Mouse (Mus musculus): ENCODE results near the gene Anks1. TPM values are rescaled to one million over a fixed set of nuclear protein-coding genes. Genes with fewer than 3 reads are reported as not detected.

Gene Anks1
- polyA plus RNA-seq, 1 experiment from 2014 or later: 36.5 TPM

- WGBS: 85% methylated on average over 6 of the region's 6 CpGs
- no peaks in the 10 kb centered on the region for H3K27me3 ChIP-seq (replicated peaks; ENCODE audit: control insufficient read depth, insufficient read depth, low read length)
- H3K9ac ChIP-seq (replicated peaks; ENCODE audit: low read depth, low read length): no peak overlapping the region
- no peak overlapping the region for H3K4me3 ChIP-seq (replicated peaks; ENCODE audit: low read length)
- no peaks in the 10 kb centered on the region for H3K36me3 ChIP-seq (ENCODE audit: control insufficient read depth, insufficient read depth)
- no peak for ATAC-seq
- no peak overlapping the region for H3K4me2 ChIP-seq (ENCODE audit: low read length)
- H3K4me1 ChIP-seq (replicated peaks; ENCODE audit: control insufficient read depth, insufficient read depth, low read length): no peaks in the 10 kb centered on the region; the same call in 1 of the 2 replicates
- H3K9me3 ChIP-seq (ENCODE audit: control insufficient read depth, low read length): peaks cover 2% of the 10 kb centered on the region; the same call in 1 of the 2 replicates
- no peak overlapping the region for H3K27ac ChIP-seq (ENCODE audit: low read length)
Measured at GRCm38 (mm10) chr17:28104416-28104815, 195.3 kb downstream of the Anks1 start.

GRCm38 (mm10) chr17:28106352-28106751, 197.2 kb downstream of the Anks1 start:
- no peaks in the 10 kb centered on the region for H3K27me3 ChIP-seq (replicated peaks; ENCODE audit: control insufficient read depth, insufficient read depth, low read length)
- 78% methylated on average over 6 of the region's 6 CpGs for WGBS
- no peaks in the 10 kb centered on the region for H3K9me3 ChIP-seq (ENCODE audit: control insufficient read depth, low read length)
- H3K36me3 ChIP-seq (ENCODE audit: control insufficient read depth, insufficient read depth): no peaks in the 10 kb centered on the region
- no peak for ATAC-seq
- no peak overlapping the region for H3K4me3 ChIP-seq (replicated peaks; ENCODE audit: low read length)
- no peak overlapping the region for H3K9ac ChIP-seq (replicated peaks; ENCODE audit: low read depth, low read length)
- no peak overlapping the region for H3K27ac ChIP-seq (ENCODE audit: low read length)
- H3K4me1 ChIP-seq (replicated peaks; ENCODE audit: control insufficient read depth, insufficient read depth, low read length): no peaks in the 10 kb centered on the region; the same call in 1 of the 2 replicates
- no peak overlapping the region for H3K4me2 ChIP-seq (ENCODE audit: low read length)

DNA sequence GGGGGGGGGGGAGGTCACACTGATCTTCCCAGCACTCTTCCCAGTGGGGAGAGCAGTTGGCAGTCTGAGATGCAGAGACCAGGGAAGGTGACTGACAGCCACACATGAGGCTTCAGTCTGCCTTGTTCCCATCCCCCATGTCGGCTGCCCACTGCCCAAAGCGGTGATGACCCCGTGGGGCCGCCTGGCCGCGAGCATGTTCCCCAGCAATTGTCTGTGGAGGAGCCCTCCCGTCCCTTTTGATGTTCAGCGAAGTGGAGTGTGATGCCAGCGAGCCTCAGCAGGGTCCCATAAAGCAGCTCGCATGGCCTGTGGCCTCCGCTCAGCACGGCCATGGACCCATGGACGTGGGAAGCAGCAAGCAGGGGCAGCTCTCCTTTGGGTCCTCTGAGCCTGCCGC, 198.2 kb downstream of the Anks1 start:
- 9% methylated on average over 14 of the region's 14 CpGs for WGBS
- no peak overlapping the region for H3K27ac ChIP-seq (ENCODE audit: low read length)
- H3K27me3 ChIP-seq (replicated peaks; ENCODE audit: control insufficient read depth, insufficient read depth, low read length): no peaks in the 10 kb centered on the region
- no peaks in the 10 kb centered on the region; the same call in 1 of the 2 replicates for H3K4me1 ChIP-seq (replicated peaks; ENCODE audit: control insufficient read depth, insufficient read depth, low read length)
- no peaks in the 10 kb centered on the region for H3K36me3 ChIP-seq (ENCODE audit: control insufficient read depth, insufficient read depth)
- no peak for ATAC-seq
- H3K9ac ChIP-seq (replicated peaks; ENCODE audit: low read depth, low read length): no peak overlapping the region
- H3K9me3 ChIP-seq (ENCODE audit: control insufficient read depth, low read length): 0 out of 2 replicates have a peak, but pooled peaks cover 1% of the 10 kb centered on the region
- H3K4me3 ChIP-seq (replicated peaks; ENCODE audit: low read length): no peak overlapping the region
- H3K4me2 ChIP-seq (ENCODE audit: low read length): no peak overlapping the region

GRCm38 (mm10) chr17:28112266-28112665, 203.2 kb downstream of the Anks1 start:
- no peak for ATAC-seq
- Histone ChIP-seq H3K36me3 (ENCODE audit: control insufficient read depth, insufficient read depth) (no peaks in the 10 kb centered on the region), H3K4me3 (replicated peaks; ENCODE audit: low read length) (no peak overlapping the region), H3K4me2 (ENCODE audit: low read length) (no peak overlapping the region), H3K9ac (replicated peaks; ENCODE audit: low read depth, low read length) (no peak overlapping the region), H3K27me3 (replicated peaks; ENCODE audit: control insufficient read depth, insufficient read depth, low read length) (no peaks in the 10 kb centered on the region), H3K4me1 (replicated peaks; ENCODE audit: control insufficient read depth, insufficient read depth, low read length) (no peaks in the 10 kb centered on the region; the same call in 1 of the 2 replicates), H3K27ac (ENCODE audit: low read length) (no peak overlapping the region), H3K9me3 (ENCODE audit: control insufficient read depth, low read length) (0 out of 2 replicates have a peak, but pooled peaks cover 4% of the 10 kb centered on the region)
- 89% methylated on average over 8 of the region's 8 CpGs for WGBS

Other genes with a start within 250 kb of the Anks1 start
- 0.27 and 0.70 TPM in 2 replicates for gene Spdef, start 180.4 kb upstream of the Anks1 start, polyA plus RNA-seq (2015; fragmentation: Nextera tagmentation; extraction: Ambion mirVana)
- 11.9 and 12.4 TPM in 2 replicates for gene D17Wsu92e, start 88.7 kb upstream of the Anks1 start, polyA plus RNA-seq (2015; fragmentation: Nextera tagmentation; extraction: Ambion mirVana)
- gene Snrpc, start 71.2 kb upstream of the Anks1 start, polyA plus RNA-seq (2015; fragmentation: Nextera tagmentation; extraction: Ambion mirVana): 255 and 264 TPM in 2 replicates
- gene Uhrf1bp1, start 52.9 kb upstream of the Anks1 start, polyA plus RNA-seq (2015; fragmentation: Nextera tagmentation; extraction: Ambion mirVana): 6.6 and 6.8 TPM in 2 replicates
- gene Taf11, start 538 bp downstream of the Anks1 start, polyA plus RNA-seq (2015; fragmentation: Nextera tagmentation; extraction: Ambion mirVana): 67.1 and 72.7 TPM in 2 replicates
- gene Tcp11, start 171.3 kb downstream of the Anks1 start, polyA plus RNA-seq (2015; fragmentation: Nextera tagmentation; extraction: Ambion mirVana): 1.7 and 1.8 TPM in 2 replicates
- gene Scube3, start 232.8 kb downstream of the Anks1 start, polyA plus RNA-seq (2015; fragmentation: Nextera tagmentation; extraction: Ambion mirVana): 4.7 and 4.9 TPM in 2 replicates